Mouse (Mus musculus): ENCODE results near the gene Ros1.

The Ros1 gene

DNA sequence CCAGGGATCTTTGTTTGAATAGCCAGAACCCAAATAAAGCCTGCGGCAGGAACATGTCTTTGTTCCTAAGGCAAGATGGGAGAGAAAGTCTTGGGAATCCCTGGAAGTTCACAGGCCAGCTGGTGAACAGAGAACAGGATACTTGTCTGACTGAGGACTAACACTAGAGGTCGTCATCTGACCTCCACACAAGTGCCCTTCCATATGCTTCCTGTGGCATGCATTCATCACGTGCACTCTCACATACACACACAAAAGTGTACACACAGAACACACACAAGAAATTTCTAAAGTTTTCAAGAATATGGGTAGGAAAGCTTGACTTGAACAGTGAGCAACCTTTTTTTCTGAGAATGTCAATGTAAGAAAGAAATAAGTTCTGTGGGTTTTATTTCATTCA is 34.4 kb downstream of the Ros1 start:
- no peak for DNase-seq (ENCODE audit: extremely low read depth, low read depth)

DNA sequence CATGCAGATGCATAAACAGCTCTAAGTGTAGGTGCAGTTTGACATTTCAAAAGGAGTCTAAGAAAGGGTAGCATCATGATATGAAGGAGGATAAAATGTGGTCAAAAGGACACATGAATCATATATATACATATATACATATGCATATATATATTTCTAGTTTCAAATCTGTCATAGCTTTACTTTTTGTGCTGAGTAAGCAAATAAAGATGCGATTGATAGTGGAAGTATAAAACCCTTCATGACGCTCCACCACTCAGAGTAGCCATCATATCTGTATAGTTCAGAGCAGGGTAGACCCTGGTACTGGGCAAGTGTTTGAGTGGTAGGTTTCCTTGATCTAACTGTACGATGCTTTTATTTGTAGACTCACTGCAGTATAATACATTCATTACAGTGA is 35.3 kb downstream of the Ros1 start:
- DNase-seq (ENCODE audit: extremely low read depth, low read depth) = no peak

DNA sequence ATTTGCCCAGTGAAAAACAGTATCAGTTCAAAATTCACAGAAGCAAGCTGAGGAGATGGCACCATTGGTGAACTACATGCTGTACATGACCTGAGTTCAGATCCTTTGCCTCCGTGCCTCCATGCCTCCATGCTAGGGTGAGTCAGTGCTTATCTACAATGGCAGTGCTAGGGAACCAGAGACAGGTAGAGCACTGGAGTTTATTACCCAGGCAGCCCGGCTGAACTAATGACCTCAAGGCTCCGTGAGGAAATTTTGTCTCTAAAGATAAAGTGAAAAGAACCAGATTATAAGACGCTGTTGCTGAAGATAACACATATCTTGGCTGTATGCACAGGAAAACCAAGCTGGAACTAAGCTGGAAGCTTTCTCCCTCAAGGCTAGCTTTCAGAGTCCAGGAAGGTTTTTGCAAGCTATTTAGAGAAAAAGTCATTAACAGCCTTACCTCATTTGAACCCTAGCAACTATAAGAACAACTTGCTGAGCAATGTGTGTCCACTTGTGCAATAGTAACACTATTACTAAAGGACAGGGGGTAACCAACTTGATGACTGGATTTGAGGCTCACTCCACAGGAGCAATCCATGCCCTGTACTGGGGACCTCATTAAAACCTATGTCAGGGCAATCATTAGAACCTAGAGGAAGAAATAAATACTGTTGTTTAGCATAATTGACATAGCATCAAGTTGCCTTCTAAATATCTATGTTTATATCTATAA is 61.5 kb downstream of the Ros1 start:
- DNase-seq (ENCODE audit: extremely low read depth, low read depth) = peak; percentile 33

DNA sequence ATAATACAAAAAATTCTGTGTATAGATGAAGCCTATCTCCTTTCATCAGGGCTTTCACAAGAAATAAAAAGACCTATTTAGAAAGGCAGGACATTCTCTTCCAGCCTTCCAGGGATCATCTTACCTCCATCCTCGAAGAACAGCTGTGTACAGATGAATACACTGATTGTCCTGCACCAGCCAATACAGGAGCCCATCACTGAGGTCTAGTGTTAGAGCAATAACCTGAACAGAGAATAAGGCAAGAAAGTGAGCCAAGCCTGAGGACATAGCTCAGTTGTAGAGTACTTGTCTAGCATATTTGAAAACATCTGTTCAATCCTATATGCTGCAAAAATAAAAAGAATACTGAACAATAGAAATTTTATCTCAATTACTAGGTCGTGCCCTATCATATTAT is 64.3 kb downstream of the Ros1 start:
- DNase-seq (ENCODE audit: extremely low read depth, low read depth) = no peak

DNA sequence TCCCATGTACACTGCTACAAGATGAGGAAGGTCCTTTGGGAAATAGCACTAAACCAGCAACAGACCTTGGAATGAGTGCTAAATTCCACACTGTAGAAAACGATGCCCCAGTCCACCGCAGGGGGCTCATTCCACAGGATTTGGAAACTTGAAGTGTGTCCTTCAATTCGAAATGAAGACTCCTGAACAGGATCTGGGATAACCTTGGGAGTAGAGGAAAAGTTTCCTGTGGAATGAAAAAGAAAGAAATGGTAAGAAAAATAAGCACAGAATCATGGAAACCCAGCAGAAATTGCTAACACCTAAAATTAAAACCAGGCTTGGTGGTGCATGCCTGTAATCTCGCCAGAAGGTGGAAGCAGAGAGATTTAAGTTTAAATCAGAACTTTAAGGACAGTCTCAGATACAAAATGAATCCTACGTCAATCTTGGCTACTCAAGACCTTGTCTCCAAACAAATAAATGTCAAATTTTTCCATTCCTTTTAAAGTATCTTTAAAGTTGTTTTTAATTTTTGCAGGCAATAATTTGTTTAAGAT is 66.1 kb downstream of the Ros1 start:
- DNase-seq (ENCODE audit: extremely low read depth, low read depth) = no peak

DNA sequence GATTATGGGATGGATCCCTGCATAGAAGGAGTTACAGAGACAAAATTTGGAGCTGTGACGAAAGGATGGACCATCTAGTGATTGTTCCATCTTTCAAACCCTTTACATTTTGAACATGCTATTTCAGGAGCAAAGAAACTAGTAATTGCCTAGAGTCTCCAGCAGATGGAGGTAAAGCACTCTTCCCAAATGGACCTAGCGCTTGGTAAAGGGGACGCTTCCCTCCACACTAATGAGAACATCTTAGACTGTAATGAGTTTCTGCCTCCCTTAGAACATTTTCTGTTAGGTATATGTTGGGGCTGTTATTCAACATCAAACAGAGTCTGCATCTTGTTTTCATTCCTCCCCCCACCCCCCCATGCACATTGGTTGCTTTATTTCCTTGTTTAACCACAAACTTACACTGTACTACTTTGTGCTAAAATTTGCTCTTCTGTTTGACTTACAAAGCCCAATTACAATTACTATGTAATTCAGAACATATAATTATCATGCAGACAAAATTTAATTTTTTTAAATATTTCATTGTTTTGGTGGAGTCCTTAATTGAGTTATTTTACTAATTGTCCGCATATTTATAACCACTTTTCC is 88.8 kb downstream of the Ros1 start:
- peak; percentile 11 for DNase-seq (ENCODE audit: extremely low read depth, low read depth)

DNA sequence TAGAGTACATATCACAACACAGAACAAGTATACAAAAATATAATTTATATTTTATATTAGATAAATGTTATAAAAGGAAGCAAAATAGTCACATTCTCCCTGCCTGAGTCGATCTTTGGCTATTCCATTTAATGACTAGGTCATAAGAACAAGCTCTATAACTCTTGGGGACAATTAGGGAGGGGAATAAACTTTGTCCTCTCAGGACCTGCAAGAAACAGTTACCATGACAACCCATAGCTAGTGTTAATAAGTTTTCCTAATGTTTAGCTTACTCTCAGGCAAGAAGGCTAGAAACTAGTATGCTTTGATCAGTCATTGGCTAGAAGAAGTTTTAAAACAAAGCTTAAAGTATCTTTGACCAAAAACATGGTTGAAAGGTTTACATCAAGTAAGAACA is 93.8 kb downstream of the Ros1 start:
- no peak for DNase-seq (ENCODE audit: extremely low read depth, low read depth)

DNA sequence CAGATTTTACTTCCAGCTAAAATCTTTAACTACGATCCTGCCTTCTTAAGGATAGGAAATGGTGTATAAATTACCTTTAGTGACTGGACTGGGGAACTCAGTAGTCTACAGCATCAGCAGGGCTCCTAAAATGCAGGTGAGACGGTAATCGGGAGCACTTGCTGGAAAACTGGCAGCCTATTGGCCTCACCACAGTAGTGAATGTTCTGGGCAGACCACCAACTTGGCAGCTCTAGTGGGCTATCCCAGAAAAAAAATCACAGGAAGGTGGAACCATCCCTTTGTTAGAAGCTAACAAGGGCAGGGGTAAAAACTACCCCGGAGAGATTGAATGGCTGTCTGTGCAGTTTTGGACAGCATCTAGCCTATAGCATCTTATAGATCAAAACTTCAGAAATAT is 102.9 kb downstream of the Ros1 start:
- DNase-seq (ENCODE audit: extremely low read depth, low read depth) = no peak

DNA sequence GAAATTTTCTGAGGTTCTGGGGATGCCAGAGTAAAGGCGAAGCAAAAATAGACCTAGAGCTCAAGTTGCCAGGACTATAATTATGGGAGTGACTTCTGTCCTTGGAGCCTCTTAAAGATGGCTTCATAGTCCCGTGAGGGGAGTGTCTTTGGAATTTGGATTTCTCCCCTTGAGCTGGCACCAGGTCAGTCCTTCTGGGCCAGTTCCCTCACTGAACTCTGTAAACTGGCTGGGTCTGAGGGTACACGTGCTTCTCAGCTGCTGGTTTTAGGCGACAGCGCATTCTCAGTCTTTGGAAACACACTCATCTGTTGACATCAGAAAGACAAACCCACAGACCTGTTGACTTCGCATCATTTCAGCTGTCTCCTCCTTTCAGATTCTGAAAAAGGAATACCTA is 108.4 kb downstream of the Ros1 start:
- DNase-seq (ENCODE audit: extremely low read depth, low read depth) = no peak

DNA sequence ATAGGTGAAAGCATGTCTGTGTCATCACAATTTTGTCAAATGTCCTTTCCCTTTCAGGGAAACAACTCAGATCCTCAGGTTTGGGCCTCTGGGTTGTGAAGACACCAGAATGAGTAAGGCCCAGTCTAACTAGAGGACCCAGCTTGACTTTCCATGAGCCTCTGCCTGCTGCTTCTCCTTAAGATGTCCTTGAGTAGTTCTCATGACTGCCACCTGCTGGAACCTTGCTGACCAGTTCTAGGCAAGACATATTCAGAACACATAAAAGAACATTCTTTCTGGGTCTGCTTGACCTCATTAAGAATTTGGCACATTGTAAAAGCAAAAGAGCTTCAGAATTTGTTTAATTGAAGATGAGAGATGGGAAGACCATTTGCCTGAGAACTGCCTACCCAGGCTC is 122.6 kb downstream of the Ros1 start:
- peak; percentile 15 for DNase-seq (ENCODE audit: extremely low read depth, low read depth)

DNA sequence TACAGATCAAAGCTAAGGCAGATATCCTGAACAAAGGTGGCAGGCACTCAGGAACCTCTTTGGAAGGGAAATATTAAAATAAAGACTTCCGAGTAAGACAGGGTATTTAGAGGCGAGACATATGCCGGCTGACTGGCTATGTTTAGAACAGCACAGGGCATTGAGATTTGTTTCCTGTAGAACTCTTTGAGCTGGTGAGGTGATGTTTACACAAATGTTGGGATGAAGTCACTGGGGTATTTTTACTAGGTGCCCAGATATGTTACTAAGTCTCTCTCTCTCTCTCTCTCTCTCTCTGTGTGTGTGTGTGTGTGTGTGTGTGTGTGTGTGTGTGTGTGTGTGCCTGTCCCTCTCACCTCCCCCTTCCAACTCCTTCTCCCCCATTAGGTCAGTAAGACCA is 146.8 kb downstream of the Ros1 start:
- no peak for DNase-seq (ENCODE audit: extremely low read depth, low read depth)

DNA sequence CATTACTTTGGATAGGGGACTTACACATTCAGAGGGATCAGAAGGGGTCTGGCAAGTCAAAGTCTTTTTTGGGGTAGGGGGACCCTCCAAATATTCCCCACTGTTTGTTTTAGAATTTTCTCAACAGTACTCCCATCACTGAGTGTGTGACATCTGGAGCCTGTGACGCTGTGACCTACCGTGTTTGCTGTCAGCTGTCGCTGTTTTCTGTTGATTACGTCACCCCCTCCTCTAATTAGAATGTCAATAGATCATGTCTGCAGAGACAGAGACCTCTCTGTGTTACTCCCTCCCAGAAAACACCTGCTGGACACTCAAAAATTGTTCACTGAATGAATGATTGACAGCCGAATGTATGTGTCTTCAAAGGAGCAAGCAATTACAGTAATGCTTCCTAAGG is 152.0 kb downstream of the Ros1 start:
- DNase-seq (ENCODE audit: extremely low read depth, low read depth) = no peak

DNA sequence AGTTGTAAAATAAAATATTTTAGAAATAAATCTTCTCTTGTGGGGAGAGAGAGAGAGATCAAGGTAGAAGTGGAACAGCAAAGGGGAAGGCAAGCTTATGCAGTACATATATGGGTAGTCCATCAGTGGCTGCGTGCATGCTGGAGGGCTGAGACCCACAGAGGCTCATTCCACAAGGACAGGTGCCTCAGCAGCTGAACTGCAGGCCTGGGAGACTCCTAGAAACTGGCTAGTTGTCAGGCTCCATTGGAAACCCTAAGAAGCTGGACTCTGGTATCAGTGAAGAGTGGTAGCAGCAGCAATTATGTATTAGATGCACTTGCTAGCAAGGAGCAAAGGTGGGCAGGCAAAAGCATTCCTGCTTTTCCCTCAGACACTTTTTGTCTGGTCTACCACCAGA is 155.7 kb downstream of the Ros1 start:
- DNase-seq (ENCODE audit: extremely low read depth, low read depth) = no peak

DNA sequence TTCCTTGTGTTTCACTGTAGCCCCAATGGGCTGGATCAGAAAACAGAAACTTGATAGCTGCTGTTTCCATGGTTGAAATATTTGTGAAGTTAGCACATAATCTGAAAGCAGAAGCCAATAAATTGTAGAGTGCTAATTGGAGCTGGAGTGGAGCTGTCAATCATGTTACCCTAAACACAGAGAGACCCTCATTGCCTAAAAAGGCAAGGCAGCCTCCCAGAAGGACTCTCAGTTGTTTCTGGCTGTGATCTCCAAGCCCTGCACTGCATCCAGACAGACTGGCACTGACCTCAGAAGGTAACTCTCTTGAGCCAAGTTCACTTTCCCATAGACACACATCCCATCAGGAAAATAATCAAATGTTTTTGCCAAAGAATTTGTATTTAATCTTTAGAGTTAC is 161.3 kb downstream of the Ros1 start:
- DNase-seq (ENCODE audit: extremely low read depth, low read depth) = no peak

DNA sequence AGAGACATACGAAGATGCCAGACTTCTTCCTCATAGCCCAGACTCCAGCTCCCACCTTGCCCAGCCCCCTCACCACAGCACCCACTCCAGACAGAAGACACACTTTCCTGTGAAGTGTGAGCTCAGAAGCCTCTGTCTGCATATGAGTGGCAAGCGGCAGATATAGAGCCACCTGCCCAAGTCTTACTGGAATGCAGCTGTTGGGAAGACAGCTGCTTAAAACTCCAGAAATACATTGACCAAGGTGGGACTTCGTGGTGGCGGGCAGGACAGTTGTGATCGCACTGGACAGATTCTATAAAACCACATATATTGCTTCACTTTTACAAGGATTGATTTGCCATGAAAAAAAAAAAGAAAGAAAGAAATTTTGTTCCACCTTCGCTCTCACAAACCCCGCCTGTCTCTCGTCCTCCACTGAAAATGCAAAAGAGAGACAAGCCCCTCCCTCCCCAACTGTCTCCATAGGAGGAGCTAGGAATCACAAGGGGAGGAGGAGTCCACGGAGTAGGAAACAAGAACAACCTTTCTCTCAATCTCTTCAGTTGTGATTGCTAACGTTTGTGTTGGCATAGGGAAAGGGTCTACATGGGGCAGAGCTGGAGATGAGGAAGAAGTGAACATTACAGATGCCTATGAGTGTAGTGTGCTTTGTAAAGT is 165.5 kb downstream of the Ros1 start:
- no peak for DNase-seq (ENCODE audit: extremely low read depth, low read depth)

DNA sequence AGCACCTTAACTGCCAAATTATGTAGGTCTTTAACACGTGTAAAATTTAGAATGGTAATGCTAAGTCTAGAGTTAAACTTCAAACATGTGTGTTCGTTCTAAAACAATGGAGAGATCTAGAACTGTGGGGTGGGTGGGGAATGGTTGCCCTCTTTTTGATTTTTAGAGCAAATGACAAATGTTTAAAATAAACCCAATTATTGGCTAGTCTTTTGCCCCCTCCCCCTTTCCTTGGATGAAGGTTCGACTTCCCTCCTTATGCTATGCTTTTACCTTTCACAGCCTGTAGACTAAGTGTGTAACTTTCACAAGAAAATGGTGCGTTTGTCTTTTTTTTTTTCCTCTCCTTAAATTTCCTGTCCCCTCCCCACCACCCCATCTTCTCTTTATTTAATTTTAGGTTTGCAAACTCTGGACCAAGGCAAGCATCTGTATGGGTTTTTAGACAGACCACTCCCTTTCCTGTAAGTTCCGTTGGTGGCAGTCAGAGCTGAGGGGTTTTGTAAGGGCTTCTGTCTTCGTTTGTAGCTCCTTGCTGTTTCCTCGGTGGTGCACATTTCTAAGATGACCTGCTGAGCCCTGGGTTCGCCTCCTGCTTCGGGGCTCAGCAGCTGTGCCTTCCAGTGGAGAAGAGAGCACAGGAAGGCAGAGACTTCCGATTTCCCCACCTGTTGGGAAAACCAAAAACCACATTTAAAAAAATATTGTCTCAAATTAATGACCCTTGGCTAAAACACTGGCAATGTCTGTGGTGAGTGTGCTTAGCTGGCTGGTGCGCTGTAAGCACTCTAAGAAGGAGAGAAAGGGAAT is 166.3 kb downstream of the Ros1 start:
- DNase-seq (ENCODE audit: extremely low read depth, low read depth) = no peak

DNA sequence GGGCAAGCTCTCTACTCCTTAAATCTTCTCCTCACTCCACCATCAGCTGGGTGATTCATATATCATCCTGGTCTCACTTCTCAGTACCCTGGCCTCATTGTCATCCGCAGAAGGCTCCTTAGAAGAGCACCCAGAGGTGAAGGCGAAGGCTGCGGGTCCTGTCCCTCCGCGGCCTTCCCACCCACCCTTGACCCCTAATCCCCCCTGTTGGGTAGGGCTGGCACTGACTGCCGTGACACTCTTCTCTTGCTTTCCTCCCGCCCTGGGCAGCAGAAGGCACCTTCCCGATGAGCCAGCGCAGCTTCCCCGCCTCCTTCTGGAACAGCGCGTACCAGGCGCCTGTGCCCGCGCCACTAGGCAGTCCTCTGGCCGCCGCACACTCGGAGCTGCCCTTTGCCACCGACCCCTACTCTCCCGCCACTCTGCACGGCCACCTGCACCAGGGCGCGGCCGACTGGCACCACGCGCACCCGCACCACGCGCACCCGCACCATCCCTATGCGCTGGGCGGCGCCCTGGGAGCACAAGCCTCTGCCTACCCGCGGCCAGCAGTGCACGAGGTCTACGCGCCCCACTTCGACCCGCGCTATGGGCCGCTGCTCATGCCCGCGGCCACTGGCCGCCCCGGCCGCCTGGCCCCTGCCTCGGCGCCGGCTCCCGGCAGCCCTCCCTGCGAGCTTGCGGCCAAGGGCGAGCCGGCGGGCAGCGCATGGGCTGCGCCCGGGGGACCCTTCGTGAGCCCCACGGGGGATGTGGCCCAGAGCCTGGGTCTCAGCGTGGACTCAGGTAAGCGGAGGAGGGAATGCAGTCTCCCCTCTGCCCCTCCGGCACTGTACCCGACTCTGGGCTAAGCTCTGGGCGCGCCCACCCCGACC is 167.6 kb downstream of the Ros1 start:
- no peak for DNase-seq (ENCODE audit: extremely low read depth, low read depth)

DNA sequence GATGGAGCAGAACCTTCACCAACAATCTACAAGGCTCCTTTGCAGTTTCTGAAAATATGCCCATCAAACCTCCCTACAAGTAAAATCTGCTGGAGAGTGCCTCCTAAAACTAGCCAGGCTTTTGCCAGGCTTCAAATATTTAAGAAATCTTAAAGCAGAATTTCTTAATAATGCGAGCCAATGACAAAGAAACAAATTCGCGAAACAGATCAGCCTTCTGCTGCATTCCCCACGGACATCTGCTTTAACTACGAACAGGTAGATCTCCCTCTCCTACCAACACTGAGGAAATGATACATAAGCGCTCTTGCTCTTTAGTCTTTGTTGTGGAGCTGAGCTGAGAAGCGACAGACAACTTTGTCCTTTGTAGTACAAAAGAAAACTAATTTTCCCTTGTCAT is 169.2 kb downstream of the Ros1 start:
- DNase-seq (ENCODE audit: extremely low read depth, low read depth) = no peak

DNA sequence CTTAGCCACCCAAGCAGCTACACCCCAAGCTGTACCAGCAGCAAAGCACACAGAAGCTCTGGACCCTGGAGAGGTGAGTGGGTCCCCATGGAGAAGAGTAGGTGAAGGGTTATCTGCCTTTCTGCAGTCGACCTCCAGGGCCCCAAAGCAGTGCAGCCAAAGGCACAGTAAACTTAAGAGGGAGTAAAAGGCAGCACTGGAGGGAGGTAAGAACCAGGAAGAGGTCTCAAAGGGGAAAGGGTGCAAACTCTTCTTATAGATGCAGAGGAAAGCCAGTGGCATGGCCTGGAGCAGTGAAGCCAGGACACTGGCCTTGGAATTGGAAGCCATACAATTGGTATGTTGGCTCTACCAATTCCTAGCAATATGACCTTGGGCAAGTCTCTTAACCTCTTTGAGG is 169.8 kb downstream of the Ros1 start:
- no peak for DNase-seq (ENCODE audit: extremely low read depth, low read depth)

DNA sequence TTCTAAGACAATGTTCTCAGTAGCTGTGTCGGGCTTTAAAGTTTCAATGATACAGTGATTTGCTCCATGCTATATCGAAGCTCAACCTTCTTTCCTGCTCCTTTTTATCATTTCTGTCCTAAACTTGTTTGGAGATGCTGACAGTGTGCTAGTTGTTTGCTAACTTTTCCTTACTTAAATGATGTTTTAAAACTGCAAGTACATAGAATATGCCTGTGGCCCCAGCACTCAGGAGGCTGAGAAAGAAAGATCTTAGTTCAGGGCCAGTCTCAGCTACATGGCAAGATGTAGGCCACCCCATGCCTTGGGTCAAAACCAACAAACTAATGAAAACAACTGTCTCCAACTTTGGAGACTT is 171.0 kb downstream of the Ros1 start:
- no peak for DNase-seq (ENCODE audit: extremely low read depth, low read depth)
